Mouse (Mus musculus) heart, postnatal 14 days (tissue): ENCODE data around the gene Gtf3c4. TPM values are rescaled to one million over a fixed set of nuclear protein-coding genes. Genes with fewer than 3 reads are reported as not detected.

Experiments
- DNase-seq, 2 experiments: peaks; one replicate each; pipeline ENCODE4 v3.0.0; 2021 to 2022
- intact Hi-C: fragments of 180-260 bp; cut with DNase I; formaldehyde crosslinking; loops from one replicate; pipeline ENCODE4 v1.15.1; 2025
- long read RNA-seq, 2 experiments: library from polyadenylated mRNA; stranded (forward); transcript quantifications; one replicate each; pipeline ENCODE4 v2.0.0; 2021
- total RNA-seq, 2 experiments: library from RNA; stranded (reverse); gene quantifications; 2 replicates each; pipeline ENCODE4 v1.2.3; 2021

Gene Gtf3c4
- total RNA-seq = 10 to 100 TPM; 20.3 to 21.8 TPM
- long read RNA-seq, experiment 1, full-length matches to known transcripts = 11 of 13 reads
- long read RNA-seq, experiment 1, partial matches to known transcripts = 1 of 13 reads
- long read RNA-seq, experiment 1, other reads (novel, unspliced or antisense) = 1 of 13 reads
- long read RNA-seq, experiment 2, full-length matches to known transcripts = 10 of 15 reads
- long read RNA-seq, experiment 2, partial matches to known transcripts = 0 of 15 reads
- long read RNA-seq, experiment 2, other reads (novel, unspliced or antisense) = 5 of 15 reads

DNA sequence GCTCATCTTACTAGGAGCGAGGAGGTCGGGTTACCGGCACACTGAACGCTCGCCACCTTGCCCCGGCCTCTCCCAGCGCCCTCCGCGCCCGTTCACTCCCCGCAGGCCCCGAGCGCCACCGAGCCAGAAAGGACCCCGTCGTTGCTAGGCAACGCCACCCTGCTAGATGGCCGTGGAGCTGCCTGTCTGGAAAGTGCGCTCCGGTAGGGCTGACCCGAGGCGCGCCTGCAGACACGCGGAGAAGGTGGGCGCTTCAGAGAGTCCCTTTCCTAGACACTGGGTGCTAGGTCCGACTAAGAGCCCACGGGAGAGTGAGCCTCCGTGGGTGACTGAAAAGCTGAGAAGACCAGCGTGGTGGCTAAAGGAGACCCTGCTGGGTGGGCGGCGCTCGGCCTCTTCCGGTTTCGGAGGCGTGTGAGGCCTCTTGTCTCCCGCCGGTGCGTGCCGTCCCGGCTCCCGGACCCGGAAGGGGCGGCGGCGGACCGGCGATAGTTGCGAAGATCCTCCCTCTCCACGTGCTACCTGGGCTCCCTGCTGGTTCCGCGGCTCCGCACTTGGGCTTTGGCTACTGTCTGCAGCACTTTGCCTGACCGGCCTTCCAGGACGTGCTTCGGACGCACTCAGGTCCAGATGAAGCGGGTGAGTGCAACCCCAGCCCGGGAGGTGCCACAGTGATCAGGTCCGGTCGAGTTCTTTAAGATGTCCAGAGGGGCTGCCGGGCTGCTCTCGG, at the start of gene Gtf3c4, which contains the start of gene Ddx31:
TSS of gene Gtf3c4 (minus strand) at position 139 of the 730 bp plus-strand sequence.
TSS of gene Ddx31 (plus strand) at position 185 of the 730 bp plus-strand sequence.
- DNase-seq = peak; percentile 96
- intact Hi-C loops = loop anchor here (2.0 to 5.0 kb wide), 2 partner anchors 86 to 217 kb away; partner anchors contain the start of gene Cfap77

DNA sequence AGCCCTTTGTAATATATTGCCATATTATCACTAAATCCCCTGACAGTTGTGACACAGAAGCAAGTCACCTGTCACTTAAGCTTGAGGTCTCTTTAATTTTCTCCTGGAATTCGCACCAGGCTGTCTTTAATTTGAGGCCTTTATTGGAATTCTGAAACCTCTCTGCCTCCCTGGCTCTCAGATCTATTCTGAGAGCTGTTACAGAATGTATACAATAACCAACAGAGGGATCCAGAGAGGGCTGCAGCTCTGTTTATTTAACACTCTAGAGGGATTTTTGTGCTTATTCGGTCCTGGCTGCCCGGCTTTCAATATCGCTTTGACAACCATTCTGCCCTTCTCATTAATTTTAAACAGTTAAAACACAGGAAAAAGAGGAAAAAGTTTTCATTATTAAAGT, 44.8 kb upstream of the Gtf3c4 start:
- no peak for DNase-seq
- intact Hi-C loops = no loop called here

DNA sequence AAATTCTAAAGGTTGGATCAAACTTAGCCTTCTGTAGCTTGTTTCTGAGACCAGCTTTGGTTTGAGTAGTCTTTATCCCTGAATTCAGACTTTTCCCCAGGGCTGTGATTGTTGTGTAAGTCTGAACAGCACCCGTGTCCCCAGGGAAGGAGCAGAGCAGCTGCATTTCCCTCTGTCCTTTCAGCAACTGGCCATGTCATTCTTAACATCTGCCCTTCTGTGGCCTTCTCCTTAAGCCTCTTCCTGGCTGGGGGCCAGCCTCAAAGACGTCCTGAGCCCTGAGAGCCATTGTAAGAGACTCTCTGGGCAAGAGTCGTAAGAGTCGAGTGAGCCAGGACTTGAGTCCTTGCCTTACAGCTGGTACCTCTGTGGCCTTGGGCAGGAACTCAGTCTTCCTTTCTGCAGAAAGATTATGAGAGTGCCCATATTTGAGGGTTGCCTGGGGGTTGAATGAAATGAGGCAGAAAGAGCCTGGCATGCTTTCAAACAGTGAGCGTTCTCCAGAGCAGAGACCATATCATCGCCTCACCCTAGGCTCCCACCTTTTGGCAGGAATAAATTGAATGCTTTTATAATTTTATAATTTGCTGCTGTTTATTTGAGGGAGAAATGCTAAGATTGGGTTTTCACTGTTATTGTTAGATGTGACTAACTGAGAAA, 42.8 kb upstream of the Gtf3c4 start:
- DNase-seq = peak; percentile 9 to 26

DNA sequence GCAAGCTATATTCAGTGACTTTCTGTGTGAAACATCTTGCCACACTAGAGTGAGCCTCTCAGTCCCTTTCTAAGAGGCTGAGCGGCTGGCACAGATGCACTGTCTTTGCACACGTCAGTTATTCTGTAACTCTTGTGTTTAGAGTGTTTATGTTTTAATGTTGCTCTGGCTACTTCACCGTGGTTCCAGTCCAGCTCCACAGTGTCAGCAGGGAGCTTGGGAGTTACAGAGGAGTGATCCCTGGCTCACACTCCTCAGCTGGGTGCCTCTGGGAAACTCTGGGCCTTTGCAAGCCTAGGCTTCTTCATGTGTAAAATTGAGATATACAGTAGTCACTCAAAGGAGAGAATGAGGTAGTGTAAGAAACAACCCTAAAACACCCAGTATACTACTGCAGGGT, 41.9 kb upstream of the Gtf3c4 start:
- intact Hi-C loops = no loop called here

More for the DNA sequence above, 42.8 kb upstream of the Gtf3c4 start:
- intact Hi-C loops = no loop called here

DNA sequence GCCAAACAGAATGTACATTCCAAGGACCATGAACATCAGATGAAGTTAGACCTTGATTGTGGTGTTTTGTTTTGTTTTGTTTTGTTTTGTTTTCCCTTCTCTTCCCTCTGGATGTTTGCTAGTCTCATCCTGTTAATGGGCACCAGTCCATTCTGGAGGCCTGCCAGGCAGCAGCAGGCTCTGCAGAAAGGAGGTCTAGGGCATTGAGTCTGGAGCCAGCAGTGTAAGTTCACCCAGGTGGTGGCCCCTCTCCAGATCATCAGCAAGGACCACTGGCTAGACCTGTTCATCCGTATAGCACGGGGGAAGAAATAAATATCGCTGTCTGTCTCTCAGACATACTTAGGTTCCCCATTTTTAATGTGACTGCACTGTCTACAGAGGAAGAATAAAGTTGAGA, 41.1 kb upstream of the Gtf3c4 start:
- peak; percentile 10 to 17 for DNase-seq

More for the DNA sequence above, 41.9 kb upstream of the Gtf3c4 start:
- DNase-seq = no peak

DNA sequence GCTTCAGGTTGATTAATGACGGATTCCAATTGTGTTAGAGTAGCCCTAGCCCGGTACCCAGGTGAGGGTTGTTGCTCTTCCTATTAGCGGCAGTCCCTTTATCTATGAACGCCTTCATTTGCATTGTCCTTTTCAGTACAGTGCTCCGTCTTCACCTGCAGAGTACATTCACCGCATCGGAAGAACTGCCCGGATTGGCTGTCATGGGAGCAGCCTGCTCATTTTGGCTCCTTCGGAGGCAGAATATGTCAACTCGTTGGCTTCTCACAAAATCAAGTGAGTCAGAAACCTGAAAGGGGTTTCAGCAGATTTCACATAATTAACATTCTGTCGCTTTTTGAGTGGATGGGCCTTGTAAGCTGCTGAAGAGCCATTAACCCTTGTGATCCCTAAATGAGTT, 35.4 kb upstream of the Gtf3c4 start:
- DNase-seq = no peak
- intact Hi-C loops = no loop called here

More for the DNA sequence above, 41.1 kb upstream of the Gtf3c4 start:
- intact Hi-C loops = no loop called here

DNA sequence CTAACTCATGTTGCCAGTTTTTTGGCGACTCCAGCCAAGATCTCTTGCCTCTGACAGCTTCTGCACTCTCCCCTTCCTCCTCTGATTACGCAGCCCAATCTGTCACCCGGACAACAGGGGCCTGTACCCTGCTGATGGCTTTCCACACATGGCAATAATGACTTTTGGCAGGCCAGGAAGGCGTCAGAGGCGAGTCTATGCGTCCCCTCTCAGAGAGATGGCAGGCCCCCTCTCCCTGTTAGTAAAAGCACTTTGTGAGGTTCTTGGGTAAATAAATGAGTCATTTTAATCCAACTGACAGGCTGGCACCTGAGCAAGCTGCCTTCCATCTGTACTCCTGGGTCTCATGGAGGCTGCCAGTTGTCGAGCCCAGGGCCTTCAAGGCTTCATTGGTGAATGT, 27.3 kb upstream of the Gtf3c4 start:
- no peak for DNase-seq
- intact Hi-C loops = no loop called here

DNA sequence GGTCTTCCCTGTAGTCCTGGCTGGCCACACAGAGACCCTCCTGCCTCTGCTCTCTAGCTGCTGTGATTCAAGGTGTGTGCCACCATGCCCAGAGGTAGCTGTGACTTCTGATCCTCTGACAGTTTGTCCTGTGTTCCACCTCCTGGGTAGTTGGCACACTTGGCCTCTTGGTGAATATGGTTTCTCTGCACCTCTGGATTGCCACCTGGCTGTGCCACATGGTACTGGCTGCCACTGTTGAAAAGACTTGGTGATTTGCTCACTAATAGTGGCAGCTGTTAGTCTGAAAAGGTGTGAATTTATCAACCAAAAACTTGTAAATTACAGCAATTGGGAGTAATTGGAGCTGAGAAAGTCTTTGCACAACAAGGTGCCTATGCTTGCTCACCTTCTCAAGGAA, 23.7 kb upstream of the Gtf3c4 start:
- intact Hi-C loops = no loop called here
- DNase-seq = no peak

DNA sequence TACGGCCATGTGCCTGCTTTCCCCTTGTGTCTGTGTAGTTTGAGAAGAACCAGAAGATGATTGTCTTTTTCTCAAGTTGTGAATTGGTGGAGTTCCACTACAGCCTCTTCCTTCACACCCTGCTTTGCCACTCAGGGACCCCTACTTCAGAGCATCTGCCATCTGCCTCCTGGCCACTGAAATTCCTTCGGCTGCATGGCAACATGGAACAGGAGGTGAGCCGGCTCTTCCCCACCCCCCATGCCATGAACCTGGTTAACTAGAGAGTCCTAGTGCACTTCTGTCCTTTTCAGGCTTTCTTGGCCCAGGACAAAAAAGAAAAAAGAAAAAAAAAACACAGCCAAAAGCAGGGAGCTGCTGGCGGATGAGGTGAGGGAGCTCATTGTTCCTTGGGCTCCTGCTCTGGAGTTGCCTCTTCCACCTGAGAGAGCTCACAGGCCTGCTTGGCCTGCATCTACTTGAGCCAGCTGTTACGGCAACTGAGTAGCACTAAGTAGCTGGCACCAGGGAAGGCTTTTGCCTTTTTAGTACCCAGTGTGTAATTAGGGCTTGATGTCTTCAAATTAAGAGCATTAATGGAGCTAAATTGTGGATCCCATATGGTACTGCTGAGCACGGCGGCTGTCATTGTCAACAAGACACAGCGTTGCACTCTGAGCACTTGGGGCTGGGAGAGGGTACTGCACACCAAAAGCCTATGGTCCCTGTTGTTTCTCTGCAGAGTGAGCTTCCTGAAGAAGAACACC, 20.7 kb upstream of the Gtf3c4 start:
- no peak for DNase-seq
- intact Hi-C loops = no loop called here

DNA sequence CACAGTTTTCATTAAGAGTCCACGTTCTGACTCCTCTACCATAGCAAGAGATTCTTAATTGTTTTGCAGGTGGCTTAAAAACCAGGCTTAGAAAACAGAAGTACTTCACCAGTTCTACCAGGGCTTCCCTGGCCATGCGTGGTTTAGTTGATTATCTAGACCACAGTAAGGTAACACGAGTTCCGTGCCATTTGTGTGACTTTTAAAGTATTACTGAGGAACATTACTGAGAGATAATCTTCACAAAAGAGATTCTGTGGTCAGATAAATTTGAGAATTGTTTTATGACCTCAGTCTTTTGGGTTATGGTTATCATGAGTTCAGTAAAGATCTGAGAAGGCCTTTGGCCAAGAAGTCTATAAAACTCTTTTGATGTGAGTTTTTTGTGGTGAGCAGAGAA, 19.1 kb upstream of the Gtf3c4 start:
- DNase-seq = no peak
- intact Hi-C loops = loop anchor here (5.0 kb wide), 1 partner anchor 118 kb away; no protein-coding TSS in a partner anchor

DNA sequence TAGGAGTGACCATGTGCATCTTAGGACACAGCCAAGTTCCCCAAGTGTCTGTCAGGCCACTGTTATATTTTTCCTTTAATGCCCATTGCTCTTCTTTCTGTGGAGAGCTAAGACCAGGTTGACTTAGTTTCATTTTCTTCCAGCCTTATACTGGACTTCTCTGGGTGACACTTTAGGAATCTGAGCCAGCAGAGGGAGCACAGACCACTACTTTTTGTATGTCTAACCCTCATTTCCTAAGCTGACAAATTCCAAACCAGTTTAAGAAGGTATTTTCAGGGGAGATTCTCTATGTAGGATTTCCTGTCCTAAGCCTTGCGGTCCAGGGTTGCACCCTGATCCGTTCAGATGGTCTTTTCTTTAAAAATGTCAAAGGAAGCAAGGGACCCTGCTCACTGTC, 15.6 kb upstream of the Gtf3c4 start:
- DNase-seq = peak in 1 of 2 experiments; percentile 2
- intact Hi-C loops = loop anchor here (5.0 kb wide), 1 partner anchor 122 kb away; no protein-coding TSS in a partner anchor

DNA sequence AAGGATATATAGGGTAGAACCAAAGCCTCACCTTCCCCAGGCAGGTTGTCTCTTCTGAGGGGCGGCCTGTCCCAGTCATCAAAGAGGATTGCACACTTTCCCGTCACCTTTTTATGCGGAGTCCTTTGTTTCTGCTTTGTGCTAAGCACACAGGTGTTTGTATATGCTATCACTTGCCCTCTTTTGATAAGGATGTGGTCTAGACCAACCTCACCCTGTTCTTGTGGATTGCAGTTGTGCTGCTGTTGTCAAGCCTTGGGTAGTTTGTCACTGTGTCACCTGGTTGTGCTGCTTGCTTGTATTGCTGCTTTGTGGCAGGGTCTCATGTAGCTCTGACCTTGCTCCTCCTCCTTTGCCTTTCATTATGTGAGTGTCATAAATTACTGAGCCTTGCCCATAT, 12.4 kb upstream of the Gtf3c4 start:
- intact Hi-C loops = no loop called here
- no peak for DNase-seq

DNA sequence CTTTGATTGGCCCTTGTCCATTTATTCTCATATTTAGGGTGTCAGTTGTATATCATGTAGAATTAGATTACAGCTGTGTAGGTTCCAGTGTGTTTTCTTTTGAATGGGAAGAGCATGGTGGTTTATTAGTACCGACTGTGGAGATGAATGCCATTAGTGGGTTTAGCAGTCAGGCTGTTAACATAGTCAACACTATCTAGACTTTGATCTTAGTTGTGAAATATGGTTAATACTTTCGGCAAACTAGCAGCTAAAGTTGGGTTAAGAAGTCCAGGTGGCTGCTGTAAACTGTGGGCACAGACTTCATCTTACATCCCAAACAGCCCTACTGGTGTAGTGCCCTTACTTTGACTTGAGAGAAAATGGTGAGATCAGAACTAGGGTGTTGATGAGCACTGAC, 8.7 kb upstream of the Gtf3c4 start:
- intact Hi-C loops = no loop called here
- no peak for DNase-seq

DNA sequence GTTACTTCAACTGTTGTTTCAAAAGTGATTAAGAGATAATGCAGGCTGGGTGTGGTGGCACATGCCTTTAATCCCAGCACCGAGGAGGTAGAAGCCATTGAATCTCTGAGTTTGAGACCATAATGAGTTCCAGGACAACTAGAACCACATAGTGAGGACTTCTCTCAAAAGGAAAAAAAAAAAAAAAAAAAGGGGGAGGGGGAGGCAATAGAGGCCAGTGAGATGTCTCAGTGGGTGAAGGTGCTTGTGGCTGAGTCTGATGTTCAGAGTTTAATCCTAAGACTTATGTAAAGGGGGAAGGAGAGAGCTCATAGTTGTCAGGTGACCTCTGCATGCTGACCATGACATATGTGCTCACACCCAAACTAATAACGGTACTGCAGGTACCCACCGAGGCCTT, 1.9 kb upstream of the Gtf3c4 start:
- no peak for DNase-seq
- intact Hi-C loops = loop anchor here (5.0 kb wide), 1 partner anchor 215 kb away; the partner anchor contains the start of gene Cfap77

DNA sequence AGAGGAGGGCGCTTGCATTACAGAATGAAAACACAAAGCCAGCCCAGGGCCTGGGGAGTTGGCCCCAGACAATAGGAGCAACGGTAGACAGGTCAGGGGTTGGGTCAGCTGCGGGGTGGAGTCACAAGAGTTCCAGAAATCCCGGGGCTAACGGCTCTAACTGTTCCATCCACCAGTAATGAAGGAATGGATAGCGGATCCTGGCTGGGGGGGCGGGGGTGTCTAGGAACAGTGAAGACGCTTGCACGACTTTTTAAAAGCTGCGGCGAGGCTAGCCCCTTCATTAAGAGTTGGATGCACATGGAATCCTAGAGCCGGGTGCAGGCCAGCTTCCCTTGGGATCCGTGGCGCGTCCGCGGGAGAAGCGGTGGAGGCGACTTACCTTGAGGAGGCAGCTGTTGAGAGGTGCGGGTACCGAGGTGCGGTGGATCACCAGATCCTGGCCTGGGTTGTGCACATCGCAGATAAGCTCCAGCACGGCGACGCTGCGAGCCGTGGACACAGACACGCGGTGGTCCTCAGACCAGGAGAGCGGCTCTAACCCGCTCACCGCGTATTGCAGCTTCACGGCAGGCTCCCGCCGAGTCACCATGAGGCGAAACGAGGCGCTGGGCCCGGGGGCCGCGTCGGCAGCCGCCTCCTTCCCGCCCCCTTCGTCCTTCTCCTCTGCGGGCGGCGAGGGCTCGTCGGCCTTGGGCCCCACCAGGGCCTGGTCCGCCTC, 499 bp downstream of the Gtf3c4 start:
- intact Hi-C loops = loop anchor here (2.0 to 5.0 kb wide), 3 partner anchors 85 to 218 kb away; partner anchors contain the start of genes Ak8 and Cfap77
- DNase-seq = peak in 1 of 2 experiments; percentile 6

DNA sequence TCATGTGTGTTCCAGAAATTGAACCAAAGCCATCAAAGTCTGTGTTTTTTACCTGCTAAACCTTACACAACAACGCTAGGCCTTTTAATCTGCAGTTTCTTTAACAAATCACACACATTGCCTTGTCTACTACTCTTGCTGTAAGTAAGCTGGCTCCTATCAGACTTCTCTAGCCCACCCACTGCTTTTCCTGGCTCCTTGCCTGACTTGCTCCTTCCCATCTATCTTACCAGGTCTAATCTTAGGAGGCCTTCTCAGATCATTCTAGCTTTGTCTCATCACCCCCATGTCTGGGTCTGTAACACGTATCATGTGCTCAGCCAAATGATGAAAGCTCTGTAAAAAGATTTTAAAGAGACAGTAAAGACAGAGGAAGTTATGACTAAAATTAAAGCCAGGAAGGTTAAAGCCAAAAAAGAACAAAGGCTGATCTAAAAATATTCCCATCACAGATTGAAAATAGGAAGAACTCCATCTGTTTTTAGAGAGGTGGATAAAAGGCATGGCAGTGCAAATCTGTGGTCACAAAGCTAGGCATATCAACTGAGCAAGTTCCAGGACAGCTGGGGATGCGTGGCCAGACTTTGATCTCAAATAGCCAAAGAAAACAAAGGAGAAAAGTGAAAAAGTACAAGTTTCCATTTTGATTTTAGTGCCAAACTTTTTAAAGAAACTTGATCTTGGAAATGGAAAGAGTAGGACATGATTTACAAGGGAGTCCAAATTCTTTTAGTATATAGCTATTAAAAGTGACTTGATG, 3.8 kb downstream of the Gtf3c4 start:
- intact Hi-C loops = loop anchor here (5.0 kb wide), 1 partner anchor 134 kb away; the partner anchor contains the start of gene Ak8
- peak in 1 of 2 experiments; percentile 13 for DNase-seq

DNA sequence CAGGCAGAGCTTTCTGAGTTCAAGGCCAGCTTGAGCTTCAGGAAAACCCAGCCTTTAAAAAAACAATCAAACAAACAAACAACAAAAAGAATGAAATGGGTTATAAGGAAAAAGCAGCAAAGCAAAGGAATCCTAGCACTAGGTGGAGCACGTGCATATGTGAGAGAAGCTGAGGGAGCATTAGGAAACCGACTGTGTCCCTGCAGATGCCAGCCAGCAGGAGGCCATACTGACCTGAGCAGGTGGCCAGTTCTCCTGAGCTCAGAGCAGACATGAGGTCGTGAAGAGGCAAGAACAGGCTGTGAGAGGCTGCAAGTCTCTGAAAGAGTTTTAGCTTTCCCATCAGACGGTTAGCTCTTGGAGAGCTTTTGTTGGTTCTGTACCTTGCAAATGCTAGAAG, 10.9 kb downstream of the Gtf3c4 start:
- intact Hi-C loops = no loop called here
- DNase-seq = no peak

DNA sequence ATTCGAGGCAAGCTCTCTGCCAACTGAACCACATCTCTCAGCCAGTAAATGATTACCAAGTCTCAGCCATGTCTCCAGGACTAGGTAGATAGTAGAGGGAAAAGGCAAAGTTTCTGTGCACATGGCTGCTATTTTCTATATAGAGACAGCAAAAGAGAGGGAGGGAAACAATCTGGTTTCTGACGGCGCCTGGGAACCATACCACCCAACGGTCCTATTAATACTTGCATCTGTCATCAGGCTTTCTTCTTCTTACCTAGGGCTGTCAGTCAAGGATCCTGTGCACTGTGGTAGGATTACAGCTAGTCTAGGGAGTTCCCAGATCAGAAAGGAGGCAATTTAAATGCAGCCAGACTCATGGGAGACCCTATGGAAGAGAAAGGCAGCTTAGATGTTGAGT, 21.3 kb downstream of the Gtf3c4 start:
- DNase-seq = no peak
- intact Hi-C loops = no loop called here
